Mouse (Mus musculus): ENCODE measurements around the gene Prps1. TPM values are rescaled to one million over a fixed set of nuclear protein-coding genes. Genes with fewer than 3 reads are reported as not detected.

Gene Prps1
- polyA plus RNA-seq, 1 experiment from 2014 or later, result 57.4 TPM

DNA sequence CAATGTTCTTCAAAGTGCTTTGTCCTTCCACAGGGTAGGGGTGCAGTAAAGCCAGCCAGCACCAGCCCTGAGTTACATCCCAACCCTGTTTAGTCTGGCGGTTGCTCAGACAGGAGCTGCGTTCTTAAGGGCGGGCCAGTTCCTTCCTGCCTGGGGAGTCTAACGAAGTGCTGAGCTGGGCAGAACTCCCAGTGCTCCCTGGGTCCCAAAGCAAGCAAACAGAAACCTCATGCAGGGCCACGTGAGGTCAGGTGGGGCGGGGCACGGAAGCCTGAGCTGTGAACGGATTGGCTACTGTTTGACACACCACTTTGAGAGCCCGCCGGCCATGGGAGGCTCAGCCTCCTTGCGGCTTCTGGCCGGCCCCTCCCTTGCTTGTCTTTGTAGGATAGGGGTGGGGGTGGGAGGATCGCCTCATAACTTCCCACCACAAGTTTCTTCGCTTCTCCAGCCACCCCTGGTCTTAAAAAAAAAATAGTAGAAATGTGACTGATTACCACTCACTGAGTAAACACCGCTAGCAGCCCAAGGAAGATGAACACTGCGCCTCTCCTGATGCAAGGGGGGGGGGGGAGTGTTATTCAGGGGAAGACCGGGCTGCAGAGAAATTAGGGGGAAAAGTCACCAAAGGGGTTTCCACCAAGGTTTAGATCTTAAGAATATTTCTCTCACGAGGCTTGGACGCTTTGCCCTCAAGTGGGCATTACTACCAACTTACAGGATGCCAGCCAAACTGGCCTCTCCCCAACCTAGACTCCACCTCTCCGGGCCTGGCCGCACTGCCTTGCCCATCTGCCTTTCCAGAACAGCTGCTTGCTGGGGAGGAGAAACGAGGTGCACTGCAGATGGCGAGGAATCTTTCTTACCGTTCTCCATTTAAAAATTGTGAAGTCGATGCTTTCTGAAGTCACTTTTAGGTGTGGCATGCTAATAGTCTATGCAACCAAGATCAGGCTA, 64.0 kb downstream of the Prps1 start:
- H3K27ac ChIP-seq (ENCODE audit: low read length), result peak overlapping the region; percentile 59
- no peaks in the 10 kb centered on the region for H3K4me1 ChIP-seq (ENCODE audit: control insufficient read depth, insufficient read depth, low read length)
- peak; percentile 99 for ATAC-seq (replicated peaks; ENCODE audit: extremely low read depth, insufficient read depth, low FRiP score)
- H3K4me2 ChIP-seq (ENCODE audit: low read depth, low read length), result peak overlapping the region; percentile 68
- peak overlapping the region; percentile 57 for H3K9ac ChIP-seq (ENCODE audit: low read length)
- no peaks in the 10 kb centered on the region for H3K36me3 ChIP-seq (ENCODE audit: control insufficient read depth, insufficient read depth)
- H3K4me3 ChIP-seq (ENCODE audit: low read length), result peak overlapping the region; percentile 41
- 21% methylated on average over 25 of the region's 25 CpGs for WGBS
- no peaks in the 10 kb centered on the region for H3K9me3 ChIP-seq (replicated peaks; ENCODE audit: control insufficient read depth, low read length)
- no peaks in the 10 kb centered on the region for H3K27me3 ChIP-seq (ENCODE audit: control insufficient read depth, insufficient read depth, low read length)

GRCm38 (mm10) chrX:140522071-140522765, 65.8 kb downstream of the Prps1 start:
- H3K9ac ChIP-seq (ENCODE audit: low read length), result no peak overlapping the region
- no peak for ATAC-seq (replicated peaks; ENCODE audit: extremely low read depth, insufficient read depth, low FRiP score)
- no peak overlapping the region for H3K4me3 ChIP-seq (ENCODE audit: low read length)
- no peaks in the 10 kb centered on the region for H3K9me3 ChIP-seq (replicated peaks; ENCODE audit: control insufficient read depth, low read length)
- no peaks in the 10 kb centered on the region for H3K4me1 ChIP-seq (ENCODE audit: control insufficient read depth, insufficient read depth, low read length)
- no peaks in the 10 kb centered on the region for H3K36me3 ChIP-seq (ENCODE audit: control insufficient read depth, insufficient read depth)
- no peaks in the 10 kb centered on the region for H3K27me3 ChIP-seq (ENCODE audit: control insufficient read depth, insufficient read depth, low read length)
- 54% methylated on average over 14 of the region's 14 CpGs for WGBS
- H3K4me2 ChIP-seq (ENCODE audit: low read depth, low read length), result no peak overlapping the region
- H3K27ac ChIP-seq (ENCODE audit: low read length), result no peak overlapping the region

- no peak overlapping the region for H3K4me3 ChIP-seq (ENCODE audit: low read length)
- no peaks in the 10 kb centered on the region for H3K4me1 ChIP-seq (ENCODE audit: control insufficient read depth, insufficient read depth, low read length)
- WGBS, result 79% methylated on average over 5 of the region's 5 CpGs
- ATAC-seq (replicated peaks; ENCODE audit: extremely low read depth, insufficient read depth, low FRiP score), result no peak
- H3K4me2 ChIP-seq (ENCODE audit: low read depth, low read length), result no peak overlapping the region
- no peak overlapping the region for H3K27ac ChIP-seq (ENCODE audit: low read length)
- H3K36me3 ChIP-seq (ENCODE audit: control insufficient read depth, insufficient read depth), result no peaks in the 10 kb centered on the region
- H3K9me3 ChIP-seq (replicated peaks; ENCODE audit: control insufficient read depth, low read length), result no peaks in the 10 kb centered on the region
- H3K27me3 ChIP-seq (ENCODE audit: control insufficient read depth, insufficient read depth, low read length), result no peaks in the 10 kb centered on the region
- no peak overlapping the region for H3K9ac ChIP-seq (ENCODE audit: low read length)
Observed at GRCm38 (mm10) chrX:140524231-140524630, 67.8 kb downstream of the Prps1 start.

Other genes starting within 250 kb of the Prps1 start
- 0.14 and 0.16 TPM in 2 replicates for gene Frmpd3, start 114.3 kb upstream of the Prps1 start, polyA plus RNA-seq (2015; fragmentation: Nextera tagmentation; extraction: Ambion mirVana)
- gene Tsc22d3, start 144.0 kb downstream of the Prps1 start, polyA plus RNA-seq (2015; fragmentation: Nextera tagmentation; extraction: Ambion mirVana), result 204 and 223 TPM in 2 replicates
- gene Mid2, start 208.0 kb downstream of the Prps1 start, polyA plus RNA-seq (2015; fragmentation: Nextera tagmentation; extraction: Ambion mirVana), result 7.2 and 8.8 TPM in 2 replicates

Measured in heart, embryonic 16.5 days (tissue).